Mouse (Mus musculus) kidney, postnatal 36 days (tissue): ENCODE measurements around the gene Mst1r.

Source experiments
- DNase-seq, 2 experiments: peaks; one replicate each; pipeline ENCODE4 v3.0.0; 2021 to 2022; ENCODE audit warnings: mixed read lengths in 2 of 2

The Mst1r gene

GRCm38 (mm10) chr9:107906252-107906966 lies at the start of gene Mst1r:
TSS of gene Mst1r (plus strand) at chr9:107906873.
- DNase-seq, result peak; percentile 87 to 91

DNA sequence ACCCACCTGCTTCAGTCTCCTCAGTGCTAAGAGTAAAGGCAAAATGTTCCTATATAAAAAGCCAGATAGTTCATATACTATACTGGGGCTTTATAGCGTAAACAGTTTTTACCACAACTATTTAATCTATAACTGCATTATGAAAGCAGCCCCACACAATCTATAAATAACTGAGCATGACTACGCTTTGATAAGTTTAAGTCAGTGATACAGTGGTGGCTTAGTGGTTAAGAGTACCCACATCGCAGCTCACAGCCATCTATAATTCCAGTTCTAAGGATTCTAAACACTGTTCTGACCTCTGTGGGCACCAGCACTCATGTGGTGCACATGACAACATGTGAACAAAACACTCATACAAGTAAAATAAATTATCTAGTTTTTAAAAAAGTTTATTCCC lies 48.3 kb upstream of the Mst1r start:
- DNase-seq, result no peak

DNA sequence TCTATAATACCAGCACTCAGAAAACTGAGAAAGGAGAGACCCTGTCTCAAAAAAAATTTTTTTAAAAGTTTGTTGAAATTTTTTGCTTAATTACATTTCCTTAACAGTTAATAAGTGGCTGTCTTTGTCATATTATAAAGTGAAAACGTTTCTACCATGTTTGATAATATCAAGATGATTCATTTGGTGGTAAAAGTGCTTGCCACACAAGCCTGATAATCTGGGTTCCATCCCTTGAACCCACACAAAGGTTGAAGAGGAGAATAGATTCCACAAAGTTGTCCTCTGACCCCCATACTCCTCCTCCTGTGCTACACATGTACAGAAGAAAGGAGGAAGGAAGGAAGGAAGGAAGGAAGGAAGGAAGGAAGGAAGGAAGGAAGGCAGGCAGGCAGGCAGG lies 42.2 kb upstream of the Mst1r start:
- DNase-seq, result no peak

- DNase-seq, result no peak
Observed at GRCm38 (mm10) chr9:107866081-107866480, 40.6 kb upstream of the Mst1r start.

DNA sequence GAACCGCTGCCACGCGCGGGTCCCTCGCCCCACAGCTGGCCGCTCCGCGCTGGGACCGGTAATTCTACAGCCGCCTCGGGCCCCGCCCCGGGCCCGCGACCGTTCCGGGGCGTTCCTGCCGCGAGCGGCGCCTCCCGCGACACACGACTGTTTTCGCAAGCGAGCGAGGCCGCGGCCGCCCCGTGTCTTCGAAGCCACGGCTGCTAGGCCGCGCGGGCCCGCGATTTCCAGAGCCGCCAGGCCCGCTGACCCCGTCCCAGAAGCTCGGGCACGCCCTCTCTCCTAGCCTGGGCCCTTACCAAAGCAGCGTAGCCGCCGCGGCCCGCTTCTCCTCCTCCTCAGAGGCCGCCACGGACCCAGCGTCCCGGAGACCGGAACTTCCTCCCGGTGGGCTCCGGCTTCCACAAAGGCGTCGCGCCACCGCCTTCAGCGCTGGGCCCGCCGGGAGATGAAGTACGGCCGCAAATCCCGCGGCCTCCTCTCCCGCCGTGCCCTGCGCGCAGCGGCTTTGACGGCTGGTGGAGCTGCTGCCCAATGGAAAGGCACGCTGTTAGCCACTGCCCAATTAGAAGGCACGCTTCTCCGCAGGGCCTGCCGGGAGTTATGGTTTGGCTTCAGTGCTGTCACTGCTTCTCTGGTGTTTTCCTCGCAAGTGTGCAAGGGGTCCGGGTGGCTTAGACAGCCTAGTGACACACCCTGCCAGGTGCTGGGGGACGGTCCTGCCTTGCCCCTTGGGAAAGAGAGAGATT lies 34.1 kb upstream of the Mst1r start:
- peak; percentile 96 for DNase-seq

- DNase-seq, result no peak
Observed at GRCm38 (mm10) chr9:107873137-107873536, 33.5 kb upstream of the Mst1r start, which contains the start of gene Rbm6. TSS of gene Rbm6 (minus strand) at chr9:107873237.

- DNase-seq, result no peak
Observed at GRCm38 (mm10) chr9:107880411-107880810, 26.3 kb upstream of the Mst1r start.

DNA sequence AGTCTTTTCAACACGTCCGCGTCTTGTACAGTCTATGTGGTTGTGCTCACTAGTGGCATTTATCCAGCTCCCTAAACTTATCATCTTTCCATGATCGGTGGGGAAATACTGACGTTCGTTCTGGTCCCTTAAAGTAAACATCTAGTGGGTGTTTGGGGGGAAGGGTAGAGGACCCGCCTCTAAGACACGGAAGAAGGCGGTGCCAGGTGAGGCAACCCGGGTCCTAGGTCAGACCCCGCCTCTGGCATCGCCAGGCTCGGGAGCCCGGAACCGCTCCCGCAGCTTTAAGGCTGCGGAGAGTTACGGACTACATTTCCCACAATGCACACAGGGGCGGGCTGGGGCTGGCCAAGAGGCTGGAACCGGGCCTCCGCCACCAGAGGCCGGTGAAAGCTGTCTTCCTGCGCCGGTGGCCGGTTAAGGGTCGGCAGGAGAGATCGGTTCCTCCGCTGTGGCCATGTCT lies 18.8 kb upstream of the Mst1r start, which contains the start of gene Mon1a:
Gene Mon1a (plus strand): TSS at position 348 of the 463 bp plus-strand sequence.
- peak; percentile 94 to 97 for DNase-seq

GRCm38 (mm10) chr9:107888267-107888850 lies 18.3 kb upstream of the Mst1r start:
- DNase-seq, result peak in 1 of 2 experiments; percentile 35

- DNase-seq, result no peak
Observed at GRCm38 (mm10) chr9:107890260-107890659, 16.4 kb upstream of the Mst1r start.

DNA sequence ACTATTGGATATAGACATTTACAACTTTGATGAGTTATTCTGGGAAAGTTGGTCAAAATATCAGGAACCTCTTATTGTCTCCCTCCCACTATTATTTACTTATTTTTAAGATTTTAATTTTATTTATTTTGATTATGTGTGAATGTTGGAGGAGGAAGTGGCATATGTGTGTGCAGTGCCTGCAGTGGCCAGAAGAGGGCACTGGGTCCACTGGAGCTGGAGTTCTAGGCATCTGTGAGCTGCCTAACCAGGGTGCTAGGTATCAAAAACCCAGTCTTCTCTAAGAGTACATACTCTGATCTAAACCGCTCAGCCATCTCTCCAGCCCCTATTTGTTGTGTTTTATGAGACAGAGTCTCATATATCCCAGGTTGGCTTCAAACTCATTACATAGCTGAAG lies 15.7 kb upstream of the Mst1r start:
- peak in 1 of 2 experiments; percentile 40 for DNase-seq

DNA sequence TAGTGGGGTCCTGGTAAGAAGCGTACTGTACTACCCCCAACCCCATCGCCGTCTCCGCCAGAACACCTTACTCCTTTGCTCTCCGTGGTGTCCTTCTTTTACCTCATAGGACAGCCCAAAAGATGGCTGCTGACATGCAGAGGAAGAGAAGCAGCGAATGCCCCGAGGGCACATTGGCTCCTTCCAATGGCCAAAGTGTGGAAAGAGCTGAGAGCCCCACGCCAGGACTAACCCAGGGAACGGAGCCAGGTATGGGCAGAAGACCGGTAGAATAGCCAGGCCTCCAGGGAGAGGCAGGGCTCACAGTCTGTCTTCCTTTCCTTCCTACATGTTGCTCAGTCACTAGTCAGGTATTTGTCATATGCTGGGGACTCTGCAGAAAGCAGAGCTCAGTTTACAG lies 8.1 kb upstream of the Mst1r start:
- DNase-seq, result no peak

GRCm38 (mm10) chr9:107899855-107900254 lies 6.8 kb upstream of the Mst1r start:
- DNase-seq, result no peak

GRCm38 (mm10) chr9:107900840-107901626 lies 5.6 kb upstream of the Mst1r start:
- DNase-seq, result peak; percentile 68 to 83

GRCm38 (mm10) chr9:107901627-107901914 lies 5.1 kb upstream of the Mst1r start:
- DNase-seq, result no peak

GRCm38 (mm10) chr9:107904726-107905125 lies 1.9 kb upstream of the Mst1r start:
- peak; percentile 82 to 92 for DNase-seq

- peak in 1 of 2 experiments; percentile 12 for DNase-seq
Observed at GRCm38 (mm10) chr9:107906967-107907800, 511 bp downstream of the Mst1r start.

DNA sequence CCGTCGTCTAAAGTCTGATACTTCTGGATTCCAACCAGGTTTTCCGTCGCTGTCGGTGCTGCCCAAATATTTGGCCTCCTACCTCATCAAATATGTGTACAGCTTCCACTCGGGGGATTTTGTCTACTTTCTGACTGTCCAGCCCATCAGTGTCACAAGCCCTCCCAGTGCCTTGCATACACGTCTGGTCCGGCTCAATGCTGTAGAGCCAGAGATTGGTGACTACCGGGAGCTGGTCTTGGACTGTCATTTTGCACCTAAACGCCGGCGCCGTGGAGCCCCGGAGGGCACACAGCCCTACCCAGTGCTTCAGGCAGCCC lies 1.1 kb downstream of the Mst1r start:
- DNase-seq, result no peak

DNA sequence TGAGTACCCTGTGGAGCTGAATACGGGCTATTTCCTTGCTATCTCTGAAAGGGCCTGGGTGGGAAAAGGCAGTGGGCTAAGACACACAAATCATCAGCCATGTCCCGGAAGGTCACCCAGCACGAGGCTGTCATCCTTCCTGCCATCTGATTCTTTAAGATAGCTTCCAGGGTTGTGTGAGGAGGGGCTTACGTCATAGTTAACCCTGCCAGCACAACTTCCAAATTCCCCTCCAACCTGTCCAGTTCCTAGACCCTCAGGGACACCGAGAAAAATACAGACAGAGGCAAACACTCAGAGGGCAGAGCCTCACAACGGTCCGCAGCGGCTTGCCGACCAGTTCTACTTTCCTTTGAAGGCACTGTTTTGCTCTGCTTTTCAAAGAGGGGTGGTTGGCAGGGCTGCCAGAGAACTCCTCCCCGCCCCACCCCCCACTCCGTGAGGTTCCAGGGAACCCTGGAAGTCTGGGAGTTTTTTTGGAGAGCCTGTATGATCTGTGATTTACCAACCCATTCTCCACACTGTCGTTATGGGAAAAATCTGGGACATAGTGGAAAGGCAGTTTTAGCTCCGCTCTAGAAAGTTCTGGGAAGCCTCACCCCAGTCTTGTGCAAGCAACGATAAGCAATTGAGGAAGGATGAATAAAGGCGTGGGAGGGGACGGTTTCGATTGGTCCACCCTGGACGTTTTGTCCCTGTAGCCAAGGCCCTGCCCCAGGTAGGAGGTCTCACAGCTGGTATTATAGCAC lies 1.9 kb downstream of the Mst1r start:
- no peak for DNase-seq

- no peak for DNase-seq
Observed at GRCm38 (mm10) chr9:107910025-107910769, 3.5 kb downstream of the Mst1r start.
